Mouse (Mus musculus) G1E (cell line): ENCODE data around the gene Pfn4.
"Not testable (repeated sequence)": the region's sequence is repeated elsewhere in the genome, so short reads cannot be mapped to it uniquely, and the experiment has no call there.

Experiments
- CTCF ChIP-seq: IDR thresholded peaks from 2 replicates; pipeline ENCODE4 v1.5.1; 2012; ENCODE audit warnings: low read depth, low read length, inconsistent platforms, mixed read lengths
- TAL1 ChIP-seq: conservative IDR thresholded peaks from 2 replicates; pipeline ENCODE4 v1.6.1; 2012; ENCODE audit warnings: low read depth, low read length, inconsistent platforms, mixed read lengths

DNA sequence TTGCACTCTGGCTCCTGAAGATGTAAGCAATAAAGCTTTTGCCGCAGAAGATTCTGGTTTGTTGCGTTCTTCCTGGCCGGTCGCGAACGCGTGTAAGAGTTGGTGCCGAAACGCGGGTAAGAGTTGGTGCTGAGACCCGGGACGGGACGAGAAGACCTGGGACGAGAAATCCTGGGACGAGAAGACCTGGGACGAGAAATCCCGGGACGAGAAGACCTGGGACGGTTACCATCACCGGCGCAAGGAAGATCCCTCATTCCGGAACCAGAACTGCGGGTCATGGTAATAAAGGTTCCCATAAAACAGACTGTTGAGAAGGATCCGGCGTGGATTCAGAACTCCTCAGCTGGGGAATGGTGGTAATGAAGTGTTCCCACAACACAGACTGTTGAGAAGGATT is 19.3 kb downstream of the Pfn4 start:
- not testable (repeated sequence) for TF ChIP-seq CTCF, TAL1
